Mouse (Mus musculus) neutrophil, adult 5-6 weeks (primary cell): ENCODE data around the gene Senp3. TPM values are rescaled to one million over a fixed set of nuclear protein-coding genes. Genes with fewer than 3 reads are reported as not detected.
A peak's percentile ranks its signal among the peaks of the same experiment; 100 is the strongest.
"Not testable (repeated sequence)": the region's sequence is repeated elsewhere in the genome, so short reads cannot be mapped to it uniquely, and the experiment has no call there.

Experiments
- ATAC-seq: fragments of 151-379, 151-347 bp; 2 replicates; pipeline ENCODE4 v1.8.0; 2017; ENCODE audit warnings: mild to moderate bottlenecking, moderate TSS enrichment; ENCODE audit not compliant: insufficient number of reproducible peaks, poor library complexity, low FRiP score, severe bottlenecking; ENCODE audit errors: extremely low read depth
- total RNA-seq: library from RNA; stranded (forward); fragments of 200-1000 nt; gene quantifications from 2 replicates; pipeline ENCODE4 v1.2.3, GENCODE M21; 2017

The Senp3 gene
- total RNA-seq, 1 experiment from 2014 or later = 106 TPM

GRCm38 (mm10) chr11:69661221-69661881 lies 20.5 kb downstream of the Senp3 start:
- no peak for ATAC-seq

- ATAC-seq = no peak
Measured at GRCm38 (mm10) chr11:69657462-69657881, 24.4 kb downstream of the Senp3 start.

GRCm38 (mm10) chr11:69656617-69657461 lies 25.0 kb downstream of the Senp3 start:
- ATAC-seq = peak; percentile 39; the same call in 1 of the 2 replicates

- no peak for ATAC-seq
Measured at GRCm38 (mm10) chr11:69656065-69656455, 25.8 kb downstream of the Senp3 start.

- no peak for ATAC-seq
Measured at GRCm38 (mm10) chr11:69655264-69656064, 26.4 kb downstream of the Senp3 start, which contains the start of gene Sox15. Gene Sox15 (plus strand): TSS chr11:69655314.

GRCm38 (mm10) chr11:69654760-69655159 lies 27.1 kb downstream of the Senp3 start:
- ATAC-seq = no peak

- ATAC-seq = no peak
Measured at GRCm38 (mm10) chr11:69653399-69653798, 28.5 kb downstream of the Senp3 start.

- no peak for ATAC-seq
Measured at GRCm38 (mm10) chr11:69645860-69646259, 36.0 kb downstream of the Senp3 start.

- no peak for ATAC-seq
Measured at GRCm38 (mm10) chr11:69635471-69635870, 46.4 kb downstream of the Senp3 start.

GRCm38 (mm10) chr11:69633128-69633866 lies 48.6 kb downstream of the Senp3 start:
- no peak for ATAC-seq

- ATAC-seq = peak; percentile 92
Measured at GRCm38 (mm10) chr11:69632284-69633089, 49.4 kb downstream of the Senp3 start, which contains the start of gene Fxr2. Gene Fxr2 (plus strand): TSS chr11:69632990.

GRCm38 (mm10) chr11:69629802-69630201 lies 52.1 kb downstream of the Senp3 start:
- no peak for ATAC-seq

GRCm38 (mm10) chr11:69628286-69628685 lies 53.6 kb downstream of the Senp3 start:
- ATAC-seq = peak; percentile 62; the same call in 1 of the 2 replicates

GRCm38 (mm10) chr11:69624339-69624738 lies 57.5 kb downstream of the Senp3 start:
- ATAC-seq = not testable (repeated sequence)
